Mouse (Mus musculus) midbrain, embryonic 14.5 days (tissue): ENCODE measurements around the gene Hs3st5. TPM values are rescaled to one million over a fixed set of nuclear protein-coding genes. Genes with fewer than 3 reads are reported as not detected.

Experiments
- ATAC-seq: fragments of 200-750 bp; cut with Nextera tagmentation; 2 replicates; pipeline ENCODE4 v1.8.0; 2017; ENCODE audit warnings: moderate number of reproducible peaks, moderate library complexity; ENCODE audit not compliant: low FRiP score, low TSS enrichment
- DNase-seq: peaks from one replicate; pipeline ENCODE4 v3.0.0-alpha.2; 2015
- H3K27ac ChIP-seq: fragments of 300-500 bp; sonication (generic); replicated peaks from 2 replicates; pipeline ENCODE4 v1.5.1; 2014; ENCODE audit warnings: mild to moderate bottlenecking, low read depth, low read length, moderate library complexity
- H3K27me3 ChIP-seq: fragments of 300-500 bp; sonication (generic); 2 replicates; pipeline ENCODE4 v1.6.1; 2014; ENCODE audit warnings: low read length, control low read depth, mixed read lengths; ENCODE audit not compliant: control insufficient read depth, insufficient read depth
- H3K36me3 ChIP-seq: fragments of 300-500 bp; sonication (generic); 2 replicates; pipeline ENCODE4 v1.6.1; 2014; ENCODE audit warnings: low read length, control low read depth; ENCODE audit not compliant: control insufficient read depth, insufficient read depth
- H3K4me1 ChIP-seq: fragments of 300-500 bp; sonication (generic); 2 replicates; pipeline ENCODE4 v1.6.1; 2014; ENCODE audit warnings: mild to moderate bottlenecking, antibody characterized with exemption, low read length, control low read depth; ENCODE audit not compliant: control insufficient read depth, insufficient read depth
- H3K4me2 ChIP-seq: fragments of 300-500 bp; sonication (generic); 2 replicates; pipeline ENCODE4 v1.6.1; 2014; ENCODE audit warnings: mild to moderate bottlenecking, low read length, moderate library complexity
- H3K4me3 ChIP-seq: fragments of 300-500 bp; sonication (generic); replicated peaks from 2 replicates; pipeline ENCODE4 v1.5.1; 2014; ENCODE audit warnings: low read depth, low read length
- H3K9ac ChIP-seq: fragments of 300-500 bp; sonication (generic); replicated peaks from 2 replicates; pipeline ENCODE4 v1.6.1; 2014; ENCODE audit warnings: mild to moderate bottlenecking, low read length, moderate library complexity
- H3K9me3 ChIP-seq: fragments of 300-500 bp; sonication (generic); 2 replicates; pipeline ENCODE4 v1.6.1; 2016; ENCODE audit warnings: low read length, control low read depth, mixed read lengths; ENCODE audit not compliant: control insufficient read depth
- WGBS: fragments of 180-500 bp; shearing (Covaris S2); extraction: QIAGEN DNeasy Blood & Tissue Kit; methylation state at CpG from one replicate; pipeline ENCODE4 v1.1.7; 2014; 5-methylcytosine and 5-hydroxymethylcytosine counted together
- polyA plus RNA-seq: library from polyadenylated mRNA; unstranded; fragments of >200 nt; fragmentation: Nextera tagmentation; extraction: Ambion mirVana; gene quantifications from 2 replicates; pipeline ENCODE4 v1.2.1, GENCODE M21; 2014

Hs3st5 gene
- polyA plus RNA-seq, 1 experiment from 2014 or later: 23.0 TPM

DNA sequence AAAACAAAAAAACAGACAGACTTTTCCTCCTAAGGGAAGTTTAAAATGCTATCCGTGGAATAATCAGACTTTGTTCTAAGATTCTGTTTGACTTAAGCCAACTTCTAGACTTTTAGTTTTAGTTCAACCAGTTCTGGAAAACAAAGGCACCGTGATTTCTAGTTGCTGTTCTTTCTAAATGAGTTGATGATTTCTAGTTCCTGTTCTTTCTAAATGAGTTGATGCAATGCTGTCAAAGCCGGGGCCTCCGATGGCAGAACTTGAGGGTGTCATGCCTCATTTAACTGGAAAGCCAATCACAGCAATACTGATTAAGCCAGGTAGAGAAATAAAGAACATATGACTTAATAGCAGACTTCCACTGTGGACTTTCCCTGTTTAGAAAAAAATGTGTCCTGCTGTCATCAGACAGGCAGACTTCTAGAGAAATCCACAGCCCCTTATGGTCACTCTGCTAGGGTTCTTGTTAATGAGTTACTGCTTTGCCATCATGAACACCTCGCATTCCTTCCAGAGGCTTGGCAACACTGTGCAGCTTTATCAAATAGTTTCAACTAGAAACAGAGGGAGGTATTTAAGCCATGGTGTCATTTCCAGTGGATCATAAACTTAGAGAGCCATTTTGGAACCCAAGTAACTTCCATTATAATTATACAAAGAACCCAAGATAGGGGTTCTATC, 329.4 kb downstream of the Hs3st5 start:
- no peaks in the 10 kb centered on the region for H3K36me3 ChIP-seq
- no peaks in the 10 kb centered on the region for H3K9me3 ChIP-seq
- H3K4me1 ChIP-seq: no peaks in the 10 kb centered on the region
- no peak overlapping the region for H3K9ac ChIP-seq
- no peak overlapping the region for H3K27ac ChIP-seq
- no peak overlapping the region for H3K4me3 ChIP-seq
- H3K4me2 ChIP-seq: no peak overlapping the region
- no peaks in the 10 kb centered on the region for H3K27me3 ChIP-seq
- DNase-seq: no peak
- ATAC-seq: no peak
- WGBS: 84% methylated on average over 5 of the region's 5 CpGs

DNA sequence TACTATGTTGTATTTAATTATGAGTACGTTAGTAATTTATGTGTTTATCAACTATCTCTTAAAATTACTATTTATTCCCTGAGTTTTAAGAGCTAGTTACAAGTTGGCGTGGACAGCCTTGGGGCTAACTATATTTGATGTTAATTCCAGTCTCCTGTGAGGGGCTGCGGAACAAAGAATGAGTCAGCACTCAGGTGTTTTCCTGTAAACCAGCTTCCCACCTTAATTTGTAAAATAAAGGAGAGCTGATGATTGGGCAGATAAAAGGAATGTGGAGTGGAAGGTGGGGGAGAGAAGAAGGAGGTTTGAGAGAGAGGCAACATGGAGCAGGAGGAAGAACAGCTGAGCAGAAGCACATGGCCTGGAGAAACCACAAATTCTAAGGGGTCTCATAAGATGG, 343.6 kb downstream of the Hs3st5 start:
- no peak overlapping the region for H3K4me3 ChIP-seq
- H3K4me1 ChIP-seq: no peaks in the 10 kb centered on the region
- ATAC-seq (no peak), DNase-seq (no peak)
- no peaks in the 10 kb centered on the region for H3K9me3 ChIP-seq
- no peaks in the 10 kb centered on the region for H3K36me3 ChIP-seq
- no peaks in the 10 kb centered on the region for H3K27me3 ChIP-seq
- no peak overlapping the region for H3K9ac ChIP-seq
- WGBS: 87% methylated on average over 3 of the region's 3 CpGs
- no peak overlapping the region for H3K4me2 ChIP-seq
- H3K27ac ChIP-seq: no peak overlapping the region

DNA sequence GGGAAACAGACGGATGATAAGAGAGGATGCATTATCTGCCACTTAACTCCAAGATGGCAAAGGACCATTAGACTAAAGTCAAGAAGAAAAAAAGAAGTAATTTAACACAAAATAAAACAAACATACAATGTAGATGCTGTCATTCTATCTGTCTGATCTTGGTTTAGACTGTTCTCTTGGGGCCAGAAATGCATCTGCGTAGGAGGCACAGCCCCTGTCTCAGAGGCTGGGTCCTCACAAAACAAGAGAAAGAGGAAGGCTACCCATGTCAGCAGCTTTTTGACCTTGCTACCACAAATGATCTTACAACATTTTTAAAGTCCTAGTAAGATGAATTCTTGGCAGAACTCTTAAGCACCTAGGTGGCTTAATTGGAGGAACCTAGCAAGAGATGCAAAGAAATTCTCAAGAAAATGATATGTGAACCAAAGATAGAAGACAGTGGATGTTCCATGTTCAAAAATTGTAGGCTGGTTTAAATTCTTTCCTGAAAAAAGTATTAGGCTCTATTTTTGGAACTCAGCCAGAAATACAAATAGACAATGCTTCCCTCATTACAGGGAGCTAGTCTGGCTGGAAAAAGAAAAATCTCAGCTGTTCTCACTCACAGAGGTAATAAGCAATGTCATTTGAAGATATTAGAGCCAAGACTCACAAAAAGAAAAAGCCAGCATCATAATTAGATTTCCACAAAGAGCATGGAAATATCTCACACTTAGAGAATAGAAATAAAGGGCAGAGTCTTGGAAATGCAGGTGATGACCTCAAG, 355.7 kb downstream of the Hs3st5 start:
- Histone ChIP-seq H3K4me3 (no peak overlapping the region), H3K9ac (no peak overlapping the region), H3K4me2 (no peak overlapping the region), H3K36me3 (no peaks in the 10 kb centered on the region), H3K27ac (no peak overlapping the region), H3K9me3 (no peaks in the 10 kb centered on the region), H3K27me3 (no peaks in the 10 kb centered on the region), H3K4me1 (no peaks in the 10 kb centered on the region)
- DNase-seq (peak; percentile 27), ATAC-seq (no peak)
- 91% methylated on average over 2 of the region's 2 CpGs for WGBS
